Mouse (Mus musculus) forebrain, embryonic 11.5 days (tissue): ENCODE measurements around the gene Akr1b3. TPM values are rescaled to one million over a fixed set of nuclear protein-coding genes. Genes with fewer than 3 reads are reported as not detected.
"Not testable (repeated sequence)": the region's sequence is repeated elsewhere in the genome, so short reads cannot be mapped to it uniquely, and the experiment has no call there.

Source experiments
- ATAC-seq: fragments of 200-750 bp; cut with Nextera tagmentation; replicated peaks from 2 replicates; pipeline ENCODE4 v1.8.0; 2017; ENCODE audit warnings: moderate TSS enrichment; ENCODE audit not compliant: low FRiP score
- DNase-seq: peaks from one replicate; pipeline ENCODE4 v3.0.0-alpha.2; 2017; ENCODE audit warnings: low spot score
- H3K27ac ChIP-seq: fragments of 300-500 bp; sonication (generic); 2 replicates; pipeline ENCODE4 v1.5.1; 2014; ENCODE audit warnings: low read depth, low read length
- H3K27me3 ChIP-seq: fragments of 300-500 bp; sonication (generic); 2 replicates; pipeline ENCODE4 v1.6.1; 2014; ENCODE audit warnings: mild to moderate bottlenecking, low read length, mixed read lengths; ENCODE audit not compliant: control insufficient read depth, insufficient read depth
- H3K36me3 ChIP-seq: fragments of 300-500 bp; sonication (generic); 2 replicates; pipeline ENCODE4 v1.6.1; 2014; ENCODE audit warnings: mild to moderate bottlenecking, low read length, moderate library complexity, mixed read lengths; ENCODE audit not compliant: control insufficient read depth, insufficient read depth
- H3K4me1 ChIP-seq: fragments of 300-500 bp; sonication (generic); replicated peaks from 2 replicates; pipeline ENCODE4 v1.6.1; 2014; ENCODE audit warnings: low read length, mixed read lengths; ENCODE audit not compliant: control insufficient read depth, insufficient read depth
- H3K4me2 ChIP-seq: fragments of 300-500 bp; sonication (generic); 2 replicates; pipeline ENCODE4 v1.6.1; 2014; ENCODE audit warnings: low read depth, mild to moderate bottlenecking, low read length, moderate library complexity, mixed read lengths; ENCODE audit not compliant: severe bottlenecking
- H3K4me3 ChIP-seq: fragments of 300-500 bp; sonication (generic); 2 replicates; pipeline ENCODE4 v1.5.1; 2014; ENCODE audit warnings: low read depth, low read length
- H3K9ac ChIP-seq: fragments of 300-500 bp; sonication (generic); 2 replicates; pipeline ENCODE4 v1.6.1; 2014; ENCODE audit warnings: low read length
- H3K9me3 ChIP-seq: fragments of 300-500 bp; sonication (generic); 2 replicates; pipeline ENCODE4 v1.6.1; 2016; ENCODE audit warnings: low read length, mixed read lengths; ENCODE audit not compliant: control insufficient read depth
- WGBS: fragments of 180-500 bp; shearing (Covaris S2); extraction: QIAGEN DNeasy Blood & Tissue Kit; methylation state at CpG from one replicate; pipeline ENCODE4 v1.1.7; 2014; 5-methylcytosine and 5-hydroxymethylcytosine counted together
- polyA plus RNA-seq: library from polyadenylated mRNA; unstranded; fragments of >200 nt; fragmentation: Nextera tagmentation; extraction: Ambion mirVana; gene quantifications from 2 replicates; pipeline ENCODE4 v1.2.1, GENCODE M21; 2014

Gene Akr1b3
- polyA plus RNA-seq, 1 experiment from 2014 or later, result 180 TPM

- no peaks in the 10 kb centered on the region for H3K27me3 ChIP-seq
- H3K4me1 ChIP-seq, result no peaks in the 10 kb centered on the region
- 81% methylated on average over 2 of the region's 2 CpGs for WGBS
- H3K36me3 ChIP-seq, result no peaks in the 10 kb centered on the region
- no peak for ATAC-seq
- H3K9ac ChIP-seq, result no peak overlapping the region
- H3K9me3 ChIP-seq, result no peaks in the 10 kb centered on the region
- no peak overlapping the region for H3K4me3 ChIP-seq
- H3K27ac ChIP-seq, result no peak overlapping the region
- no peak overlapping the region for H3K4me2 ChIP-seq
- DNase-seq, result no peak
Measured at GRCm38 (mm10) chr6:34337799-34338198, 20.5 kb upstream of the Akr1b3 start.

GRCm38 (mm10) chr6:34334673-34335072 is 17.4 kb upstream of the Akr1b3 start:
- WGBS, result 95% methylated on average over 5 of the region's 5 CpGs
- Histone ChIP-seq H3K9me3 (no peaks in the 10 kb centered on the region), H3K27ac (no peak overlapping the region), H3K4me3 (no peak overlapping the region), H3K4me2 (no peak overlapping the region), H3K9ac (no peak overlapping the region), H3K4me1 (no peaks in the 10 kb centered on the region), H3K27me3 (no peaks in the 10 kb centered on the region), H3K36me3 (no peaks in the 10 kb centered on the region)
- no peak for ATAC-seq
- DNase-seq, result peak; percentile 7

GRCm38 (mm10) chr6:34331804-34332203 is 14.5 kb upstream of the Akr1b3 start:
- H3K9ac ChIP-seq, H3K9me3 ChIP-seq, H3K27ac ChIP-seq, H3K27me3 ChIP-seq, H3K4me1 ChIP-seq, H3K36me3 ChIP-seq, H3K4me2 ChIP-seq, H3K4me3 ChIP-seq, ATAC-seq: not testable (repeated sequence)
- DNase-seq, result peak; percentile 13
- 85% methylated on average over 12 of the region's 12 CpGs for WGBS

GRCm38 (mm10) chr6:34331379-34331778 is 14.1 kb upstream of the Akr1b3 start:
- no peak for ATAC-seq
- Histone ChIP-seq H3K27ac (no peak overlapping the region), H3K4me2 (no peak overlapping the region), H3K4me1 (no peaks in the 10 kb centered on the region), H3K9ac (no peak overlapping the region), H3K9me3 (no peaks in the 10 kb centered on the region), H3K36me3 (no peaks in the 10 kb centered on the region), H3K4me3 (no peak overlapping the region), H3K27me3 (no peaks in the 10 kb centered on the region)
- DNase-seq, result peak; percentile 8
- 84% methylated on average over 5 of the region's 5 CpGs for WGBS

GRCm38 (mm10) chr6:34322121-34322520 is 4.8 kb upstream of the Akr1b3 start:
- Histone ChIP-seq H3K4me1 (no peaks in the 10 kb centered on the region), H3K27ac (no peak overlapping the region), H3K4me2 (no peak overlapping the region), H3K9me3 (no peaks in the 10 kb centered on the region), H3K4me3 (no peak overlapping the region), H3K9ac (no peak overlapping the region), H3K27me3 (no peaks in the 10 kb centered on the region), H3K36me3 (no peaks in the 10 kb centered on the region)
- ATAC-seq (no peak), DNase-seq (no peak)
- WGBS, result 93% methylated on average over 7 of the region's 7 CpGs

GRCm38 (mm10) chr6:34318636-34319035 is 1.4 kb upstream of the Akr1b3 start:
- H3K27me3 ChIP-seq, result no peaks in the 10 kb centered on the region
- no peak overlapping the region for H3K4me2 ChIP-seq
- no peak for DNase-seq
- 80% methylated on average over 6 of the region's 6 CpGs for WGBS
- no peak overlapping the region for H3K27ac ChIP-seq
- no peak for ATAC-seq
- no peaks in the 10 kb centered on the region for H3K36me3 ChIP-seq
- H3K4me3 ChIP-seq, result no peak overlapping the region
- H3K4me1 ChIP-seq, result no peaks in the 10 kb centered on the region; the same call in 1 of the 2 replicates
- no peak overlapping the region for H3K9ac ChIP-seq
- no peaks in the 10 kb centered on the region for H3K9me3 ChIP-seq

GRCm38 (mm10) chr6:34318172-34318571 is 894 bp upstream of the Akr1b3 start:
- no peaks in the 10 kb centered on the region for H3K9me3 ChIP-seq
- no peak overlapping the region for H3K4me3 ChIP-seq
- DNase-seq, result no peak
- 75% methylated on average over 5 of the region's 5 CpGs for WGBS
- H3K27ac ChIP-seq, result no peak overlapping the region
- no peak overlapping the region for H3K9ac ChIP-seq
- no peaks in the 10 kb centered on the region for H3K27me3 ChIP-seq
- no peak overlapping the region for H3K4me2 ChIP-seq
- H3K36me3 ChIP-seq, result no peaks in the 10 kb centered on the region
- no peaks in the 10 kb centered on the region; the same call in 1 of the 2 replicates for H3K4me1 ChIP-seq
- ATAC-seq, result no peak

GRCm38 (mm10) chr6:34313921-34314320 is 3.4 kb downstream of the Akr1b3 start:
- no peak for ATAC-seq
- H3K27ac ChIP-seq, result no peak overlapping the region
- 95% methylated on average over 2 of the region's 2 CpGs for WGBS
- no peak for DNase-seq
- H3K4me2 ChIP-seq, result no peak overlapping the region
- H3K9me3 ChIP-seq, result no peaks in the 10 kb centered on the region
- H3K36me3 ChIP-seq, result no peaks in the 10 kb centered on the region; the same call in 1 of the 2 replicates
- no peak overlapping the region for H3K4me3 ChIP-seq
- H3K4me1 ChIP-seq, result no peaks in the 10 kb centered on the region; the same call in 1 of the 2 replicates
- H3K27me3 ChIP-seq, result no peaks in the 10 kb centered on the region
- H3K9ac ChIP-seq, result no peak overlapping the region

- Histone ChIP-seq H3K27ac (no peak overlapping the region), H3K4me2 (no peak overlapping the region), H3K4me1 (no peaks in the 10 kb centered on the region; the same call in 1 of the 2 replicates), H3K9ac (no peak overlapping the region), H3K36me3 (peaks cover 2% of the 10 kb centered on the region; the same call in 1 of the 2 replicates), H3K4me3 (no peak overlapping the region), H3K9me3 (no peaks in the 10 kb centered on the region), H3K27me3 (no peaks in the 10 kb centered on the region)
- ATAC-seq (no peak), DNase-seq (no peak)
- WGBS, result 89% methylated on average over 9 of the region's 9 CpGs
Measured at GRCm38 (mm10) chr6:34313386-34313785, 3.9 kb downstream of the Akr1b3 start.
